Mouse (Mus musculus) liver, embryonic 15.5 days (tissue): ENCODE measurements at regions not wholly inside any gene's neighbourhood (a gene's known extent, or its start where the extent isn't known, plus 50 kb on each side); places are given as distances from the start of the nearest gene placed in this dataset.

Source experiments
- ATAC-seq: fragments of 200-750 bp; cut with Nextera tagmentation; 2 replicates; pipeline ENCODE4 v1.8.0; 2017; ENCODE audit warnings: moderate number of reproducible peaks, mild to moderate bottlenecking, moderate library complexity; ENCODE audit not compliant: insufficient read depth
- H3K27ac ChIP-seq: fragments of 300-500 bp; sonication (generic); replicated peaks from 2 replicates; pipeline ENCODE4 v1.5.1; 2015; ENCODE audit warnings: mild to moderate bottlenecking, inconsistent platforms
- H3K27me3 ChIP-seq: fragments of 300-500 bp; sonication (generic); 2 replicates; pipeline ENCODE4 v1.6.1; 2015; ENCODE audit warnings: mild to moderate bottlenecking, inconsistent platforms
- H3K36me3 ChIP-seq: fragments of 300-500 bp; sonication (generic); replicated peaks from 2 replicates; pipeline ENCODE4 v1.6.1; 2015; ENCODE audit warnings: moderate library complexity, mild to moderate bottlenecking, inconsistent platforms
- H3K4me1 ChIP-seq: fragments of 300-500 bp; sonication (generic); replicated peaks from 2 replicates; pipeline ENCODE4 v1.6.1; 2015; ENCODE audit warnings: inconsistent platforms
- H3K4me2 ChIP-seq: fragments of 300-500 bp; sonication (generic); 2 replicates; pipeline ENCODE4 v1.6.1; 2015; ENCODE audit warnings: moderate library complexity, mild to moderate bottlenecking, inconsistent platforms
- H3K4me3 ChIP-seq: fragments of 300-500 bp; sonication (generic); replicated peaks from 2 replicates; pipeline ENCODE4 v1.5.1; 2015; ENCODE audit warnings: mild to moderate bottlenecking, inconsistent platforms
- H3K9ac ChIP-seq: fragments of 300-500 bp; sonication (generic); 2 replicates; pipeline ENCODE4 v1.6.1; 2015; ENCODE audit warnings: moderate library complexity, mild to moderate bottlenecking, inconsistent platforms
- H3K9me3 ChIP-seq: fragments of 300-500 bp; sonication (generic); replicated peaks from 2 replicates; pipeline ENCODE4 v1.6.1; 2016; ENCODE audit warnings: inconsistent platforms
- WGBS: fragments of 180-500 bp; shearing (Covaris S2); methylation state at CpG from one replicate; pipeline ENCODE4 v1.1.7; 2015; ENCODE audit warnings: mixed read lengths; ENCODE audit not compliant: insufficient replicate concordance; 5-methylcytosine and 5-hydroxymethylcytosine counted together

GRCm38 (mm10) chr8:89220870-89221269 is 176.9 kb upstream of the Sall1 start:
- no peak for ATAC-seq
- H3K4me3 ChIP-seq = no peak overlapping the region
- no peaks in the 10 kb centered on the region for H3K9me3 ChIP-seq
- no peaks in the 10 kb centered on the region for H3K4me1 ChIP-seq
- no peaks in the 10 kb centered on the region for H3K36me3 ChIP-seq
- H3K27me3 ChIP-seq = no peaks in the 10 kb centered on the region
- no peak overlapping the region for H3K27ac ChIP-seq
- H3K9ac ChIP-seq = no peak overlapping the region
- 49% methylated on average over 7 of the region's 7 CpGs for WGBS
- H3K4me2 ChIP-seq = no peak overlapping the region

- H3K9ac ChIP-seq = no peak overlapping the region
- H3K4me2 ChIP-seq = no peak overlapping the region
- H3K27me3 ChIP-seq = no peaks in the 10 kb centered on the region
- WGBS = 61% methylated on average over 2 of the region's 2 CpGs
- H3K4me3 ChIP-seq = no peak overlapping the region
- H3K27ac ChIP-seq = no peak overlapping the region
- no peak; the same call in 1 of the 2 replicates for ATAC-seq
- no peaks in the 10 kb centered on the region for H3K9me3 ChIP-seq
- H3K4me1 ChIP-seq = no peaks in the 10 kb centered on the region
- H3K36me3 ChIP-seq = no peaks in the 10 kb centered on the region
Observed at GRCm38 (mm10) chr8:89220381-89220780, 176.4 kb upstream of the Sall1 start.

DNA sequence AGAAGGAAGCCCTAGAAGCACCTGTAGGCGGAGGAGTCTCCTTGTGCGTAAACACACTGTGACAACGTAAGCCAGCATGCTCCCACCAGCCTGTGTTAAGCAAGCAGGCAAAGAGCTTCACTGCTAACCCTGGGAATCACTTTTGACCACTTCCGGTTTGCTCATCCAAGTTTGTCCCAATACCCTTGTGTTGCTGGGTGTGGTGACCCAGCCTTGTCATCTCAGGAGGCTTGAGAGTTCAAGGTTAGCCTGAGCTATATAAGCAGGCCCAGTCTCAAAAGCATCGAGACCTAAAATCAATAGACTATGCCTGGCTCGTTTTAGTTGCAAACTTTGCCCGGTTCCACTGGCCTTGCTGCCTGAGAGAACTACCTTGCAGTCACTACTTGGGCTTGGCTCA is 175.2 kb upstream of the Sall1 start:
- ATAC-seq = no peak
- no peaks in the 10 kb centered on the region for H3K4me1 ChIP-seq
- H3K9ac ChIP-seq = no peak overlapping the region
- H3K4me3 ChIP-seq = no peak overlapping the region
- no peak overlapping the region for H3K27ac ChIP-seq
- 59% methylated on average over 7 of the region's 7 CpGs for WGBS
- H3K36me3 ChIP-seq = no peaks in the 10 kb centered on the region
- H3K9me3 ChIP-seq = no peaks in the 10 kb centered on the region
- H3K4me2 ChIP-seq = no peak overlapping the region
- no peaks in the 10 kb centered on the region for H3K27me3 ChIP-seq

DNA sequence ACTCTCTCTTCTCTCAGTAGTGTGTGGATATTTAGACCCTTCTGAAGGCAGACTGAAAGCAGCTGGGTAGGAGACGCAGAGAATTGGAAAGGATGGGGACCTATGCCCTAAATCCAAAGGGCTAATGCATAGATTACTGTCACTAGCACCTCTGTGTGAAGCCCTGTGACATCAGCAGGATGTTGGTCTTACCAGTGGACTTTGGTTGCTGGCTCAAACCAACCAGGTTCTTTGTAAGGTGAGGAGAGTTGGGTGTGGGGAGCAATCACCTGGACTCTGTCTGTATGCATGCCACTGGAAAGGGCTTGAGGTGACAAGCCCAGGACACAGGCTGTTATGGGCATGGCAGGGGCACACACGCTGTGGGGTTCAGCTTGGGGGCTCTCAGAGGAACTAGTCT is 173.7 kb upstream of the Sall1 start:
- H3K36me3 ChIP-seq = no peaks in the 10 kb centered on the region
- H3K9me3 ChIP-seq = no peaks in the 10 kb centered on the region
- no peak overlapping the region for H3K4me2 ChIP-seq
- H3K9ac ChIP-seq = no peak overlapping the region
- H3K4me1 ChIP-seq = no peaks in the 10 kb centered on the region
- H3K27me3 ChIP-seq = no peaks in the 10 kb centered on the region
- no peak overlapping the region for H3K4me3 ChIP-seq
- WGBS = 66% methylated on average over 2 of the region's 2 CpGs
- no peak for ATAC-seq
- H3K27ac ChIP-seq = no peak overlapping the region

GRCm38 (mm10) chr8:89211931-89212330 is 168.0 kb upstream of the Sall1 start:
- WGBS = 52% methylated on average over 3 of the region's 3 CpGs
- ATAC-seq = no peak
- no peak overlapping the region for H3K4me2 ChIP-seq
- no peaks in the 10 kb centered on the region for H3K9me3 ChIP-seq
- no peaks in the 10 kb centered on the region for H3K36me3 ChIP-seq
- no peaks in the 10 kb centered on the region for H3K4me1 ChIP-seq
- H3K27ac ChIP-seq = no peak overlapping the region
- H3K27me3 ChIP-seq = no peaks in the 10 kb centered on the region
- H3K4me3 ChIP-seq = no peak overlapping the region
- H3K9ac ChIP-seq = no peak overlapping the region

- Histone ChIP-seq H3K27ac (no peak overlapping the region), H3K4me1 (no peaks in the 10 kb centered on the region), H3K4me3 (no peak overlapping the region), H3K27me3 (no peaks in the 10 kb centered on the region), H3K9ac (no peak overlapping the region), H3K9me3 (no peaks in the 10 kb centered on the region), H3K36me3 (no peaks in the 10 kb centered on the region), H3K4me2 (no peak overlapping the region)
- WGBS = 36% methylated on average over 1 of the region's 1 CpGs
- no peak for ATAC-seq
Observed at GRCm38 (mm10) chr8:89210684-89211083, 166.7 kb upstream of the Sall1 start.

- H3K4me2 ChIP-seq = no peak overlapping the region
- 35% methylated on average over 2 of the region's 2 CpGs for WGBS
- H3K27ac ChIP-seq = no peak overlapping the region
Observed at GRCm38 (mm10) chr8:89207891-89208290, 163.9 kb upstream of the Sall1 start.

GRCm38 (mm10) chr8:89202484-89203096 is 158.6 kb upstream of the Sall1 start:
- Histone ChIP-seq H3K36me3 (no peaks in the 10 kb centered on the region), H3K9me3 (no peaks in the 10 kb centered on the region), H3K27ac (no peak overlapping the region), H3K9ac (no peak overlapping the region), H3K4me3 (no peak overlapping the region), H3K4me2 (no peak overlapping the region), H3K4me1 (no peaks in the 10 kb centered on the region), H3K27me3 (no peaks in the 10 kb centered on the region)
- WGBS = 75% methylated on average over 5 of the region's 5 CpGs
- no peak for ATAC-seq

More at GRCm38 (mm10) chr8:89207891-89208290, 163.9 kb upstream of the Sall1 start:
- Histone ChIP-seq H3K27me3 (no peaks in the 10 kb centered on the region), H3K4me3 (no peak overlapping the region), H3K9ac (no peak overlapping the region), H3K36me3 (no peaks in the 10 kb centered on the region), H3K4me1 (no peaks in the 10 kb centered on the region), H3K9me3 (no peaks in the 10 kb centered on the region)
- ATAC-seq = no peak

- Histone ChIP-seq H3K27me3 (no peaks in the 10 kb centered on the region), H3K4me2 (no peak overlapping the region), H3K9ac (no peak overlapping the region), H3K9me3 (no peaks in the 10 kb centered on the region), H3K36me3 (no peaks in the 10 kb centered on the region), H3K27ac (no peak overlapping the region), H3K4me1 (no peaks in the 10 kb centered on the region), H3K4me3 (no peak overlapping the region)
- 56% methylated on average over 2 of the region's 2 CpGs for WGBS
- no peak for ATAC-seq
Observed at GRCm38 (mm10) chr8:89200301-89200700, 156.3 kb upstream of the Sall1 start.

GRCm38 (mm10) chr8:89185314-89185713 is 141.4 kb upstream of the Sall1 start:
- H3K27ac ChIP-seq = no peak overlapping the region
- H3K4me2 ChIP-seq = no peak overlapping the region
- no peak overlapping the region for H3K4me3 ChIP-seq
- no peaks in the 10 kb centered on the region for H3K4me1 ChIP-seq
- H3K27me3 ChIP-seq = no peaks in the 10 kb centered on the region; the same call in 1 of the 2 replicates
- H3K9me3 ChIP-seq = no peaks in the 10 kb centered on the region
- WGBS = 34% methylated on average over 17 of the region's 17 CpGs
- no peaks in the 10 kb centered on the region for H3K36me3 ChIP-seq
- no peak overlapping the region for H3K9ac ChIP-seq
- ATAC-seq = no peak

- Histone ChIP-seq H3K9ac (no peak overlapping the region), H3K36me3 (no peaks in the 10 kb centered on the region), H3K27ac (no peak overlapping the region), H3K9me3 (no peaks in the 10 kb centered on the region), H3K4me2 (no peak overlapping the region), H3K4me3 (no peak overlapping the region), H3K4me1 (no peaks in the 10 kb centered on the region), H3K27me3 (no peaks in the 10 kb centered on the region; the same call in 1 of the 2 replicates)
- no peak for ATAC-seq
- WGBS = 67% methylated on average over 7 of the region's 7 CpGs
Observed at GRCm38 (mm10) chr8:89175631-89176030, 131.7 kb upstream of the Sall1 start.

GRCm38 (mm10) chr8:89171561-89171960 is 127.6 kb upstream of the Sall1 start:
- Histone ChIP-seq H3K4me2 (no peak overlapping the region), H3K4me1 (no peaks in the 10 kb centered on the region), H3K9me3 (no peaks in the 10 kb centered on the region), H3K36me3 (no peaks in the 10 kb centered on the region), H3K4me3 (no peak overlapping the region), H3K27me3 (no peaks in the 10 kb centered on the region), H3K27ac (no peak overlapping the region), H3K9ac (no peak overlapping the region)
- WGBS = 54% methylated on average over 5 of the region's 5 CpGs
- ATAC-seq = no peak
